Mouse (Mus musculus) liver, adult 2 months (tissue): ENCODE results near the gene Fpgs. TPM values are rescaled to one million over a fixed set of nuclear protein-coding genes. Genes with fewer than 3 reads are reported as not detected.

ENCODE experiments used
- DNase-seq: peaks from one replicate; pipeline ENCODE4 v3.0.0-alpha.2; 2011; ENCODE audit warnings: low read depth, low spot score; ENCODE audit errors: extremely low read depth
- H3K27ac ChIP-seq: fragments of 200-500 bp; replicated peaks from 2 replicates; pipeline ENCODE4 v1.5.1; 2012; ENCODE audit warnings: low read depth, mild to moderate bottlenecking, control low read depth, inconsistent platforms, low read length; ENCODE audit not compliant: insufficient read depth
- H3K27me3 ChIP-seq: fragments of 200-500 bp; 2 replicates; pipeline ENCODE4 v1.6.1; 2012; ENCODE audit warnings: mild to moderate bottlenecking, moderate library complexity, low read length, inconsistent platforms; ENCODE audit not compliant: control insufficient read depth, insufficient read depth
- H3K36me3 ChIP-seq: fragments of 200-500 bp; 2 replicates; pipeline ENCODE4 v1.6.1; 2012; ENCODE audit warnings: low read length, inconsistent platforms; ENCODE audit not compliant: control insufficient read depth, insufficient read depth
- H3K4me1 ChIP-seq: fragments of 200-500 bp; 2 replicates; pipeline ENCODE4 v1.6.1; 2011; ENCODE audit warnings: low read length; ENCODE audit not compliant: control insufficient read depth, insufficient read depth
- H3K4me3 ChIP-seq: fragments of 200-500 bp; 2 replicates; pipeline ENCODE4 v1.5.1; 2011; ENCODE audit warnings: low read depth, mild to moderate bottlenecking, control low read depth, low read length, moderate library complexity; ENCODE audit not compliant: insufficient read depth
- H3K79me2 ChIP-seq: fragments of 200-500 bp; 2 replicates; pipeline ENCODE4 v1.6.1; 2012; ENCODE audit warnings: inconsistent platforms, mild to moderate bottlenecking, low read length, moderate library complexity; ENCODE audit not compliant: control insufficient read depth, insufficient read depth
- H3K9ac ChIP-seq: fragments of 200-500 bp; 2 replicates; pipeline ENCODE4 v1.6.1; 2012; ENCODE audit warnings: low read depth, mild to moderate bottlenecking, control low read depth, inconsistent platforms, low read length
- CTCF ChIP-seq: fragments of 200-500 bp; IDR thresholded peaks from 2 replicates; pipeline ENCODE4 v1.5.1; 2011; ENCODE audit warnings: low read depth, low read length, control low read depth
- POLR2A ChIP-seq: fragments of 200-500 bp; IDR thresholded peaks from 2 replicates; pipeline ENCODE4 v1.6.1; 2011; ENCODE audit warnings: low read length, control low read depth; ENCODE audit not compliant: insufficient read depth; ENCODE audit errors: extremely low read depth
- WGBS: fragments of 180-500 bp; shearing (Covaris S2); methylation state at CpG from one replicate; pipeline ENCODE4 v1.1.7; 2018; 5-methylcytosine and 5-hydroxymethylcytosine counted together
- polyA plus RNA-seq: library from polyadenylated mRNA; depleted of rRNA; stranded (reverse); fragments of >200 nt; gene quantifications from 2 replicates; pipeline ENCODE4 v1.2.3, GENCODE M21; 2012
- total RNA-seq: library from RNA; depleted of rRNA; stranded (reverse); fragments of >200 nt; gene quantifications from 2 replicates; pipeline ENCODE4 v1.2.3, GENCODE M21; 2014

Fpgs gene
- total and polyA plus RNA-seq, 2 experiments: 158 to 414 TPM

DNA sequence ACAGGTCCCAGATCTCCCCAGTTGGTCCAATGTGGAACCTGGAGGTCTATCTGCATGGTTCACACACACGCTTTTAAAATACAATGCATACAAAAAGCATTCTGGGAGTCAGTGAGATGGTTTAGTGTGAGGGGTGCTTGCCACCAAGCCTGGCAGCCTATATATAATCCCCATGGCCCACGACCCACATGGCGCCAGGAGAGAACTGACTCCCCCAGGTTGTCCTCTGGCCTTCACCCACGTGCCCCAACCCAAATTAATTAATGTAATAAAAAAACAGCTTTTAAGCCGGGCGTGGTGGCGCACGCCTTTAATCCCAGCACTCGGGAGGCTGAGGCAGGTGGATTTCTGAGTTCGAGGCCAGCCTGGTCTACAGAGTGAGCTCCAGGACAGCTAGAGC is 20.2 kb downstream of the Fpgs start:
- Histone ChIP-seq H3K27me3 (no peaks in the 10 kb centered on the region), H3K9ac (no peak overlapping the region), H3K4me1 (no peaks in the 10 kb centered on the region; the same call in 1 of the 2 replicates), H3K36me3 (peaks cover 55% of the 10 kb centered on the region), H3K4me3 (no peak overlapping the region), H3K27ac (no peak overlapping the region), H3K79me2 (no peaks in the 10 kb centered on the region)
- WGBS: 91% methylated on average over 10 of the region's 10 CpGs
- DNase-seq: no peak
- no peak for TF ChIP-seq CTCF
- no peak for TF ChIP-seq POLR2A

DNA sequence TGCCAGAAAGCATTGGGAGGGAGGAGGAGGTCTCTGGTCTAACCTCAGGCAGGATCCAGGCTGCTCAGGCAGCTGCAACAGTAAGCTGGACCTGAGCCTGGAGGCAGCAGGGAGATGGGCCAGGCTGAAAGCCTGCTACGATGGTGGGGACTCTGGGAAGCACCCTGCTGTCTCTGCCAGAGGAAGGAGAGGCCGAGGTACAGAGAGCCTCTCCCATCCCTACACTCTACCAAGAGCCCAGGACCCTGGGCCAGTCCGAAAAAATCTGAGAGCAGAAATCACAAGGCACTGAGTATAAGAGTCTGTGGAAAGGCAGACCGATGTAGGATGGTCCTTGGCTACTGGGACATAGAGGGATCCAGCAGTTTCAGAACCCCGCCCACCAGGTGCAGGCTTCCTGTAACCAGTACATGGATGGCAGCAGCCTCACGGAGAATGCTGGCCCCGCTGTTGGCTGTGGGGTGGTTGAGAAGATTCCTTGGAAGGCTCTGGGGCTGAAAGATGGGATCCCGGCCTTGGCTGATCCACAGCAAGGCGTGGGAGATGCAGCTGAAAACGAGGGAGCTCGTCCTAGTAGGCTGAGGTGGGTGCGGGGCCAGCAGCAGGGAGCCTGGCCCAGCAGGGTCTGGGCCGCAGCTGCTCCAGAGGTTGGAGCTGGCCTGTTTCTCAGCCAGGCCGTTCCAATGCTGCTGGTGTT is 21.1 kb downstream of the Fpgs start:
- WGBS: 77% methylated on average over 14 of the region's 14 CpGs
- Histone ChIP-seq H3K4me3 (no peak overlapping the region), H3K27ac (no peak overlapping the region), H3K27me3 (no peaks in the 10 kb centered on the region), H3K4me1 (no peaks in the 10 kb centered on the region; the same call in 1 of the 2 replicates), H3K9ac (no peak overlapping the region), H3K36me3 (peaks cover 47% of the 10 kb centered on the region), H3K79me2 (no peaks in the 10 kb centered on the region)
- no peak for TF ChIP-seq POLR2A
- no peak for TF ChIP-seq CTCF
- DNase-seq: no peak

DNA sequence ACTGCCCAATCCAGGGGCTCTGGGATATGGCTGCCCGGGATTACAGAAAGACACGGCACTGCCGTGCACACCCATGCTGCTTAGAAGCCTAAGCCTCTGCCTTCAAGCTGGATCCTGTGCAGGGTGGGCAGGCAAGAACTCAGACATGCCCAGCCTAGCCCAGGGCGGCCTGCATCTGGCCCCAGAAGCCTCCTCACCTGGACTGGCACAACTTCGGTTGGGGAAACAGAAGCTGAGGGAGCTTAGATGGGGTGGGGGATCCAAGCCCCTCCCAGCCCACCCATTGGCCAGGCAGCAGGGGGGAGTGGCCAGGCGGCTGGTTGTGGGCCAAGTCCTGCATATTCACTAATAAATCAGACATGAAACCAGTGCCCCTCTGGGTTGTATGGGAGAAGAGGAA is 22.2 kb downstream of the Fpgs start:
- no peak overlapping the region for H3K27ac ChIP-seq
- H3K36me3 ChIP-seq: peaks cover 38% of the 10 kb centered on the region; the same call in 1 of the 2 replicates
- no peak overlapping the region for H3K9ac ChIP-seq
- no peaks in the 10 kb centered on the region for H3K27me3 ChIP-seq
- TF ChIP-seq POLR2A (no peak), CTCF (no peak)
- DNase-seq: no peak
- no peaks in the 10 kb centered on the region; the same call in 1 of the 2 replicates for H3K4me1 ChIP-seq
- no peak overlapping the region for H3K4me3 ChIP-seq
- WGBS: 70% methylated on average over 6 of the region's 6 CpGs
- no peaks in the 10 kb centered on the region for H3K79me2 ChIP-seq

DNA sequence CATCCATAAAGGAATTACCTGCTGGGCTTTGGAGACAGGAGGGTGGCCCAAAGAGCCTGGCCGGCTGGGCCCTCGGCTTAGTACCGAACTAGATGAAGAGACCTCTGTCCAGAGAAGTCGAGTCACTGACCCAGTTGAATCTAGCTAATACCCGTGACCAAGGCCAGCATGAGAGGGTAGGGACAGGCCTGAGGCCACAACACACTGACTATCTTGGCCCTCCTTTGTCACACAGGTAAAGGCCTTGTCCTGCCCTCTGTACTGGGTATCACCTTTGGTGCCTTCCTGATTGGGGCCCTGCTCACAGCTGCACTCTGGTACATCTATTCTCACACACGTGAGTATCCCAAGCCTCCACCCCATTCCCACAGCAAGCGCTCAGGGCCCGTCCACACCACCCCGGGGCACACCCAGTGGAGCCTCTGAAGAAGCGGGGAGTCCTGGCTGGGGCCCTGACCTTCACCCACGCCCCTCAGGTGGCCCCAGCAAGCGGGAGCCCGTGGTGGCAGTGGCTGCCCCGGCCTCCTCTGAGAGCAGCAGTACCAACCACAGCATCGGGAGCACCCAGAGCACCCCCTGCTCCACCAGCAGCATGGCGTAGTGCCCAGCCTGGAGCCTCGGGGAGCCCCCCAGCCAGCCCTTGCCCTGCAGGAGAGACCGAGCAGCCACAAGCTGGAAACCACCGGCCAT is 22.8 kb downstream of the Fpgs start:
- peaks cover 32% of the 10 kb centered on the region; the same call in 1 of the 2 replicates for H3K36me3 ChIP-seq
- H3K9ac ChIP-seq: no peak overlapping the region
- no peak overlapping the region for H3K4me3 ChIP-seq
- WGBS: 83% methylated on average over 19 of the region's 19 CpGs
- TF ChIP-seq CTCF (no peak), POLR2A (no peak)
- no peaks in the 10 kb centered on the region for H3K79me2 ChIP-seq
- DNase-seq: no peak
- no peaks in the 10 kb centered on the region; the same call in 1 of the 2 replicates for H3K4me1 ChIP-seq
- H3K27me3 ChIP-seq: no peaks in the 10 kb centered on the region
- no peak overlapping the region for H3K27ac ChIP-seq

DNA sequence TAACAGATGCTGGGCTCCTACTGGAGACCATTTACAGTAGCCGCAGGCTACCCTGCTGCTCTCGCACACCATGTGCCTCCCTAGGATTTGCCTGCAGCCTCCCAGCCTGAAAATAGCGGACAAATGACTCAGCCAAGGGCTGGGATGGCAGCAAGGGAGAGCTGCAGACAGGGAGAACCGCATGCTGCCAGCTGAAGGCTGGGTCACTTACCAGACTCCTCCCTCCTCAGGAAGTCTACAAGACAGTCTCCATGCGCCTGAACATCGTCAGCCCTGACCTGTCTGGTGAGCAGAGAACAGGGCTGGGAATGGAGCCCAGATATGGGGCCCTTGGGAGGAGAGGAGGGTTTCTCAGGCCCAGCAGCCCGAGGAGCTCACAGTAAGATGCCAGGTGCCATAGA is 23.9 kb downstream of the Fpgs start:
- H3K27me3 ChIP-seq: no peaks in the 10 kb centered on the region
- H3K79me2 ChIP-seq: no peaks in the 10 kb centered on the region
- WGBS: 58% methylated on average over 7 of the region's 7 CpGs
- no peak for TF ChIP-seq CTCF
- TF ChIP-seq POLR2A: no peak
- no peak overlapping the region for H3K4me3 ChIP-seq
- H3K27ac ChIP-seq: no peak overlapping the region
- no peak overlapping the region for H3K9ac ChIP-seq
- H3K36me3 ChIP-seq: peaks cover 22% of the 10 kb centered on the region; the same call in 1 of the 2 replicates
- no peaks in the 10 kb centered on the region for H3K4me1 ChIP-seq
- DNase-seq: no peak

DNA sequence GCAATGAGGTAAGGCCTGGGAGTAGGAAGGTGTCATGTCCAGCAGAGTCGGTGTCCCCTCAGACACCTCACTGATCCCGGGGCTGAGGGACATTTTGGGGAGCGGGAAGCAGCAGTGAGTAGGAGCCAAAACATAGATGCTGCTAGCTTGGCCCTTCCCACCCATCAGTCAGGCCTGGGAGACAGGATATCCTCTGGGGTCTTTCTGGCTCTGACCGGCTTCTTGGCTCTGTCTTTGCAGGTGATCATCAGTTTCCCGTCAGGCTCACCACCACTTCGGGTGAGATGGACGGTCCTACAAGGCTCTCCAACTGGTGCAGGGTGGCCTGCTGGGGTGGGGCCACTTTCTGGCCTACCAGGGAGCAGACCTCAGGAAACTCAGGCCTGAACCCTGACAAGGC is 26.3 kb downstream of the Fpgs start:
- Histone ChIP-seq H3K27ac (no peak overlapping the region), H3K36me3 (peaks cover 6% of the 10 kb centered on the region; the same call in 1 of the 2 replicates)
- WGBS: 88% methylated on average over 7 of the region's 7 CpGs

More for the DNA sequence above, 26.3 kb downstream of the Fpgs start:
- Histone ChIP-seq H3K4me3 (no peak overlapping the region), H3K27me3 (no peaks in the 10 kb centered on the region), H3K79me2 (no peaks in the 10 kb centered on the region), H3K4me1 (no peaks in the 10 kb centered on the region), H3K9ac (no peak overlapping the region)
- no peak for TF ChIP-seq POLR2A
- no peak for TF ChIP-seq CTCF
- DNase-seq: no peak
